Mouse (Mus musculus): Measurements from ENCODE around the gene Tbce. TPM values are rescaled to one million over a fixed set of nuclear protein-coding genes. Genes with fewer than 3 reads are reported as not detected.

The Tbce gene
- total and polyA plus RNA-seq, 3 experiments: 27.2 to 82.1 (median 54.4) TPM

GRCm38 (mm10) chr13:13997476-13997875 lies 42.0 kb downstream of the Tbce start:
- dilution Hi-C loops (cut with MboI; ENCODE audit: extremely low pct_ligation_motif_present, extremely low pct_unique_long_range_greater_than_20kb, low sequenced_read_pairs): no loop called here
- in situ Hi-C loops (cut with MboI; ENCODE audit: low pct_ligation_motif_present, low pct_unique_long_range_greater_than_20kb, low sequenced_read_pairs): no loop called here

DNA sequence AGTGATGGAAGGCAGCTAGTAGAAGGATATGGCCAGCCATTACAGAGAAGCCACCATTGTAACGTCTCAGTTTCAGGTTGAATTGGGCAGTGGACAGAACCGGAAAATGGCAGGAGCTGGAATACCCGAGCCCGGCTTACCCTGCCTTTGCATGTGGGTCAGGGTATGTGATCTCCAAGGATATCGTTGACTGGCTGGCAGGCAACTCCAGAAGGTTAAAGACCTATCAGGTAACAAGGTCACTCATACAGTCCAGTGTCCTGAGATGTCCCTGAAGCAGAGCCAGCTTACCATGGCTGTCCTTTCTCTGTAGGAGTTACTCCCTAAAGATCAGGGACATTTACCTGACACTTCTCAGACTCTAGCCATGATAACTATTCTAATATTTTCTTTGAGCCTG lies 44.4 kb downstream of the Tbce start:
- no peak overlapping the region for H3K4me3 ChIP-seq (replicated peaks in 1 of 3; ENCODE audit: low read depth in 2 of 3, low read length in 2 of 3, poor library complexity in 1 of 3)
- H3K4me2 ChIP-seq (ENCODE audit: insufficient read depth, low read depth, poor library complexity, severe bottlenecking): no peak overlapping the region
- no peak for DNase-seq (ENCODE audit: extremely low read depth)
- dilution Hi-C loops (cut with MboI; ENCODE audit: extremely low pct_ligation_motif_present, extremely low pct_unique_long_range_greater_than_20kb, low sequenced_read_pairs): no loop called here
- no peaks in the 10 kb centered on the region for H3K79me2 ChIP-seq (replicated peaks; ENCODE audit: control insufficient read depth, extremely low read depth, insufficient read depth, poor library complexity, severe bottlenecking)
- in situ Hi-C loops (cut with MboI; ENCODE audit: low pct_ligation_motif_present, low pct_unique_long_range_greater_than_20kb, low sequenced_read_pairs): no loop called here
- no peaks in the 10 kb centered on the region for H3K4me1 ChIP-seq (ENCODE audit: control insufficient read depth in 1 of 2, insufficient read depth in 2 of 2)
- no peaks in the 10 kb centered on the region for H3K9me3 ChIP-seq (replicated peaks; ENCODE audit: low read length)
- H3K36me3 ChIP-seq (replicated peaks in 1 of 2; ENCODE audit: control insufficient read depth in 1 of 2, insufficient read depth in 1 of 2, low read length in 1 of 2): peaks cover 68 to 93% of the 10 kb centered on the region in 2 experiments
- H3K27ac ChIP-seq (ENCODE audit: insufficient read depth, low read depth): no peak overlapping the region
- H3K27me3 ChIP-seq (replicated peaks): no peaks in the 10 kb centered on the region
- no peak for TF ChIP-seq ELF1 (IDR thresholded peaks at IDR 0.05; ENCODE audit: low read depth, low read length)
- TF ChIP-seq HCFC1 (IDR thresholded peaks at IDR 0.05; ENCODE audit: low read depth, low read length): no peak
- TF ChIP-seq MXI1 (IDR thresholded peaks at IDR 0.05; ENCODE audit: low read depth, low read length): no peak
- TF ChIP-seq CHD2 (IDR thresholded peaks at IDR 0.05; ENCODE audit: low read length): no peak
- no peak for TF ChIP-seq ZNF384 (IDR thresholded peaks at IDR 0.05; ENCODE audit: low read depth, low read length)
- no peak for TF ChIP-seq GABPA (IDR thresholded peaks at IDR 0.05; ENCODE audit: insufficient replicate concordance, low read depth, low read length)
- no peak for TF ChIP-seq NELFE (IDR thresholded peaks at IDR 0.05; ENCODE audit: low read depth, low read length)
- TF ChIP-seq ETS1 (conservative IDR thresholded peaks at IDR 0.05; ENCODE audit: low read depth, low read length): no peak
- TF ChIP-seq MAZ (IDR thresholded peaks at IDR 0.05; ENCODE audit: low read depth, low read length): no peak
- TF ChIP-seq SIN3A (IDR thresholded peaks at IDR 0.05; ENCODE audit: low read length): no peak
- TF ChIP-seq CHD1 (IDR thresholded peaks at IDR 0.05; ENCODE audit: low read depth, low read length): no peak
- TF ChIP-seq MAX (IDR thresholded peaks at IDR 0.05; ENCODE audit: low read length): no peak
- TF ChIP-seq RCOR1 (conservative IDR thresholded peaks at IDR 0.05; ENCODE audit: low read depth, low read length): no peak
- TF ChIP-seq POLR2A (IDR thresholded peaks at IDR 0.05; ENCODE audit: low read depth, low read length): no peak
- TF ChIP-seq PAX5 (IDR thresholded peaks at IDR 0.05; ENCODE audit: low read length): no peak
- no peak for TF ChIP-seq USF2 (conservative IDR thresholded peaks at IDR 0.05; ENCODE audit: low read depth, low read length)
- H3K9ac ChIP-seq (ENCODE audit: insufficient read depth, low read depth): no peak overlapping the region

More at GRCm38 (mm10) chr13:13997476-13997875, 42.0 kb downstream of the Tbce start:
- no peak overlapping the region for H3K27ac ChIP-seq (ENCODE audit: insufficient read depth, low read depth)
- H3K36me3 ChIP-seq (replicated peaks in 1 of 2; ENCODE audit: control insufficient read depth in 1 of 2, insufficient read depth in 1 of 2, low read length in 1 of 2): peaks cover 72 to 96% of the 10 kb centered on the region in 2 experiments
- H3K4me1 ChIP-seq (ENCODE audit: control insufficient read depth in 1 of 2, insufficient read depth in 2 of 2): no peaks in the 10 kb centered on the region
- no peak overlapping the region for H3K9ac ChIP-seq (ENCODE audit: insufficient read depth, low read depth)
- no peak overlapping the region for H3K4me3 ChIP-seq (replicated peaks in 1 of 3; ENCODE audit: low read depth in 2 of 3, low read length in 2 of 3, poor library complexity in 1 of 3)
- H3K79me2 ChIP-seq (replicated peaks; ENCODE audit: control insufficient read depth, extremely low read depth, insufficient read depth, poor library complexity, severe bottlenecking): no peaks in the 10 kb centered on the region
- H3K4me2 ChIP-seq (ENCODE audit: insufficient read depth, low read depth, poor library complexity, severe bottlenecking): no peak overlapping the region
- H3K27me3 ChIP-seq (replicated peaks): no peaks in the 10 kb centered on the region
- TF ChIP-seq USF1 (IDR thresholded peaks at IDR 0.05; ENCODE audit: low read depth, low read length): no peak
- TF ChIP-seq MXI1 (IDR thresholded peaks at IDR 0.05; ENCODE audit: low read depth, low read length): no peak
- no peak for TF ChIP-seq SMC3 (IDR thresholded peaks at IDR 0.05; ENCODE audit: low read depth, low read length)
- TF ChIP-seq TCF12 (IDR thresholded peaks at IDR 0.05; ENCODE audit: low read depth, low read length): no peak
- TF ChIP-seq ZC3H11A (IDR thresholded peaks at IDR 0.05; ENCODE audit: low read depth, low read length): no peak
- no peak for TF ChIP-seq MAZ (IDR thresholded peaks at IDR 0.05; ENCODE audit: low read depth, low read length)
- TF ChIP-seq SIN3A (IDR thresholded peaks at IDR 0.05; ENCODE audit: low read length): no peak
- no peak for TF ChIP-seq NRF1 (IDR thresholded peaks at IDR 0.05; ENCODE audit: low read depth, low read length)
- no peak for TF ChIP-seq MEF2A (IDR thresholded peaks at IDR 0.05; ENCODE audit: borderline replicate concordance, low read depth, low read length)
- no peak for TF ChIP-seq IRF4 (IDR thresholded peaks at IDR 0.05; ENCODE audit: low read depth, low read length)
- no peak for TF ChIP-seq EP300 (IDR thresholded peaks at IDR 0.05; ENCODE audit: low read length)
- no peak for TF ChIP-seq NELFE (IDR thresholded peaks at IDR 0.05; ENCODE audit: low read depth, low read length)
- TF ChIP-seq JUN (IDR thresholded peaks at IDR 0.05; ENCODE audit: insufficient read depth, low read depth, low read length): no peak
- no peak for TF ChIP-seq JUND (conservative IDR thresholded peaks at IDR 0.05; ENCODE audit: low read depth, low read length)
- TF ChIP-seq USF2 (conservative IDR thresholded peaks at IDR 0.05; ENCODE audit: low read depth, low read length): no peak
- TF ChIP-seq ELF1 (IDR thresholded peaks at IDR 0.05; ENCODE audit: low read depth, low read length): no peak
- DNase-seq (ENCODE audit: extremely low read depth): no peak
- no peaks in the 10 kb centered on the region for H3K9me3 ChIP-seq (replicated peaks; ENCODE audit: low read length)
